Mouse (Mus musculus) kidney, embryonic 15.5 days (tissue): ENCODE results near the gene Ntm. TPM values are rescaled to one million over a fixed set of nuclear protein-coding genes. Genes with fewer than 3 reads are reported as not detected.

Experiments
- ATAC-seq: fragments of 200-750 bp; cut with Nextera tagmentation; replicated peaks from 2 replicates; pipeline ENCODE4 v1.8.0; 2017; ENCODE audit warnings: moderate TSS enrichment; ENCODE audit not compliant: low FRiP score
- H3K27ac ChIP-seq: fragments of 300-500 bp; sonication (generic); 2 replicates; pipeline ENCODE4 v1.5.1; 2015; ENCODE audit warnings: mild to moderate bottlenecking, inconsistent platforms
- H3K27me3 ChIP-seq: fragments of 300-500 bp; sonication (generic); 2 replicates; pipeline ENCODE4 v1.6.1; 2015; ENCODE audit warnings: inconsistent platforms
- H3K36me3 ChIP-seq: fragments of 300-500 bp; sonication (generic); 2 replicates; pipeline ENCODE4 v1.6.1; 2015; ENCODE audit warnings: inconsistent platforms
- H3K4me1 ChIP-seq: fragments of 300-500 bp; sonication (generic); 2 replicates; pipeline ENCODE4 v1.6.1; 2015; ENCODE audit warnings: inconsistent platforms
- H3K4me2 ChIP-seq: fragments of 300-500 bp; sonication (generic); 2 replicates; pipeline ENCODE4 v1.6.1; 2015; ENCODE audit warnings: moderate library complexity, mild to moderate bottlenecking, inconsistent platforms
- H3K4me3 ChIP-seq: fragments of 300-500 bp; sonication (generic); replicated peaks from 2 replicates; pipeline ENCODE4 v1.5.1; 2015; ENCODE audit warnings: mild to moderate bottlenecking, inconsistent platforms
- H3K9ac ChIP-seq: fragments of 300-500 bp; sonication (generic); 2 replicates; pipeline ENCODE4 v1.6.1; 2015; ENCODE audit warnings: mild to moderate bottlenecking, inconsistent platforms
- H3K9me3 ChIP-seq: fragments of 300-500 bp; sonication (generic); replicated peaks from 2 replicates; pipeline ENCODE4 v1.6.1; 2016; ENCODE audit warnings: inconsistent platforms
- WGBS: fragments of 180-500 bp; shearing (Covaris S2); methylation state at CpG from one replicate; pipeline ENCODE4 v1.1.7; 2015; ENCODE audit warnings: mixed read lengths; 5-methylcytosine and 5-hydroxymethylcytosine counted together
- polyA plus RNA-seq: library from polyadenylated mRNA; unstranded; fragments of >200 nt; fragmentation: Nextera tagmentation; extraction: Ambion mirVana; gene quantifications from 2 replicates; pipeline ENCODE4 v1.2.1, GENCODE M21; 2015

The Ntm gene
- polyA plus RNA-seq, 1 experiment from 2014 or later = 45.5 TPM

- Histone ChIP-seq H3K27me3 (no peaks in the 10 kb centered on the region), H3K27ac (no peak overlapping the region), H3K4me3 (no peak overlapping the region), H3K36me3 (no peaks in the 10 kb centered on the region), H3K4me2 (no peak overlapping the region), H3K9me3 (no peaks in the 10 kb centered on the region), H3K4me1 (no peaks in the 10 kb centered on the region), H3K9ac (no peak overlapping the region)
- no peak for ATAC-seq
Observed at GRCm38 (mm10) chr9:29473418-29473817, 489.5 kb downstream of the Ntm start.

DNA sequence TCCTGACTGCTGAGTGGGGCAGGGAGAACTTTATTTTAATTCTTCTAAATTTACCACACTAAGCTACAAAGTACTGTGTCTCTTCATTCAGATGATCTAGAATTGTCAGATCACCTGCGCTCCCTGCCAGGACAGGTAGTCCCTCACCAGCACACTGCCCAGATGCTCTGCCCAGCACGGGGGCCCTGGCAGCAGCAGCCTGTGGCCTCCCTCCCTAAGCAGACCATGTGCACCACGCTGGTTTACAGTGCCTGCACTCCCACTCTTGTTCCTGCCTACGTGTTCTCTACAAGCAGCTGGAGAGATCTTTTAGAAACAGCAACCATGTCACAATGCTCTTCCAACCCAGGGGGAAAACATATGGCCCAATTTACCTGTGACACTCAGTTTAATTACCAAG is 490.7 kb downstream of the Ntm start:
- Histone ChIP-seq H3K9ac (no peak overlapping the region), H3K4me3 (no peak overlapping the region), H3K4me1 (no peaks in the 10 kb centered on the region), H3K27ac (no peak overlapping the region), H3K36me3 (no peaks in the 10 kb centered on the region), H3K27me3 (no peaks in the 10 kb centered on the region), H3K9me3 (no peaks in the 10 kb centered on the region), H3K4me2 (no peak overlapping the region)
- ATAC-seq = no peak
- whole genome bisulfite sequencing = 59% methylated on average over 4 of the region's 4 CpGs

DNA sequence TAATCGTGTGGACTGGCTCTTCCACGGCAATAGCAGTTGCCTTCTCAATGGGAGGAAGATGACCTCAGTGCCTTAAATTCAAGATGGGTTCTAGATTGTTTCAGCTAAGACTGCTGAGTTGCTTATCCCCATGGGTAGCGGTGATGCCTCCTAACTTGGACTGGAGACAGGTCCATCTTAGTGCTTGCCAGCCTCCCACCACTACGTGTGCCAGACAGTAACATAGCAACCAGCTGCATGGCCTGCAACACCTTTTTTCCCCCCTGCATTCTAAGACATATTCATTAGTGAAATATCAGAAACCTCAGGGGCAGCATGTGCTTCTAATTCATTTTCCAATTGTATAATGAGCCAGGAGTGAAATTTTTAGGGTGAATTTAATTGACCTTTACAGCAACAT is 498.2 kb downstream of the Ntm start:
- H3K9ac ChIP-seq = no peak overlapping the region
- no peaks in the 10 kb centered on the region for H3K9me3 ChIP-seq
- H3K27me3 ChIP-seq = 0 out of 2 replicates have a peak, but pooled peaks cover 3% of the 10 kb centered on the region
- no peaks in the 10 kb centered on the region for H3K4me1 ChIP-seq
- 80% methylated on average over 4 of the region's 4 CpGs for WGBS
- H3K36me3 ChIP-seq = no peaks in the 10 kb centered on the region
- no peak overlapping the region for H3K4me2 ChIP-seq
- H3K4me3 ChIP-seq = no peak overlapping the region
- no peak for ATAC-seq
- no peak overlapping the region for H3K27ac ChIP-seq

- Histone ChIP-seq H3K4me2 (no peak overlapping the region), H3K9me3 (no peaks in the 10 kb centered on the region), H3K27me3 (0 out of 2 replicates have a peak, but pooled peaks cover 3% of the 10 kb centered on the region), H3K4me3 (no peak overlapping the region), H3K4me1 (no peaks in the 10 kb centered on the region), H3K36me3 (no peaks in the 10 kb centered on the region), H3K27ac (no peak overlapping the region), H3K9ac (no peak overlapping the region)
- no peak for ATAC-seq
- 83% methylated on average over 10 of the region's 10 CpGs for WGBS
Observed at GRCm38 (mm10) chr9:29462970-29463593, 499.9 kb downstream of the Ntm start.

- no peaks in the 10 kb centered on the region for H3K27me3 ChIP-seq
- peak overlapping the region; percentile 24 for H3K4me2 ChIP-seq
- no peaks in the 10 kb centered on the region for H3K9me3 ChIP-seq
- H3K27ac ChIP-seq = no peak overlapping the region
- no peak overlapping the region for H3K4me3 ChIP-seq
- H3K36me3 ChIP-seq = no peaks in the 10 kb centered on the region
- ATAC-seq = peak; percentile 69
- H3K9ac ChIP-seq = no peak overlapping the region
- WGBS = 11% methylated on average over 5 of the region's 5 CpGs
- H3K4me1 ChIP-seq = no peaks in the 10 kb centered on the region
Observed at GRCm38 (mm10) chr9:29457976-29458572, 504.9 kb downstream of the Ntm start.

GRCm38 (mm10) chr9:29456014-29456413 is 506.9 kb downstream of the Ntm start:
- Histone ChIP-seq H3K27ac (no peak overlapping the region), H3K36me3 (no peaks in the 10 kb centered on the region), H3K4me1 (no peaks in the 10 kb centered on the region), H3K4me3 (no peak overlapping the region), H3K9me3 (no peaks in the 10 kb centered on the region), H3K27me3 (no peaks in the 10 kb centered on the region), H3K9ac (no peak overlapping the region), H3K4me2 (no peak overlapping the region)
- no peak for ATAC-seq
- 90% methylated on average over 7 of the region's 7 CpGs for WGBS

GRCm38 (mm10) chr9:29451232-29451631 is 511.7 kb downstream of the Ntm start:
- Histone ChIP-seq H3K36me3 (no peaks in the 10 kb centered on the region), H3K9ac (no peak overlapping the region), H3K27ac (no peak overlapping the region), H3K4me1 (no peaks in the 10 kb centered on the region), H3K4me2 (no peak overlapping the region), H3K27me3 (no peaks in the 10 kb centered on the region), H3K4me3 (no peak overlapping the region), H3K9me3 (no peaks in the 10 kb centered on the region)
- WGBS = 59% methylated on average over 1 of the region's 1 CpGs
- no peak for ATAC-seq

DNA sequence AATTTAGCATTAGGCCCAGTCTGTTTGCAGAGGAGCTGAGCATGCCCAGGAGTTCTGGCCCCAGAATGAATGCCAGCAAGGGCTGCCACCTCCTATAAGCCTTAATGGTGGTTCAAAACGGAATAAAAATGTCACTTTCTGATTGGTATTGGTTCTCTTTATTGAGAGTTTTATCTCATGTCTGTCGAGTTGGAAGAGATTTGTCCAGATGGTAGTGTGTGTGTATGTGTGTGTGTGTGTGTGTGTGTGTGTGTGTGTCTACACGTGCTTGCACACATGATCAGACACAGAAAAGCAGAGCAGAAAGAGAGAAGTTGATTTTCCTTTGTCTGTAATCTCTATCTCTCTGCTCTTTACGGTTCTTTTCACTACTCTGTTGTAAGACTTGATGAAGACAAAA is 518.9 kb downstream of the Ntm start:
- H3K9me3 ChIP-seq = no peaks in the 10 kb centered on the region
- H3K36me3 ChIP-seq = no peaks in the 10 kb centered on the region
- H3K4me3 ChIP-seq = no peak overlapping the region
- H3K4me2 ChIP-seq = no peak overlapping the region
- H3K4me1 ChIP-seq = no peaks in the 10 kb centered on the region
- 68% methylated on average over 4 of the region's 4 CpGs for WGBS
- ATAC-seq = no peak
- H3K27ac ChIP-seq = no peak overlapping the region
- H3K27me3 ChIP-seq = no peaks in the 10 kb centered on the region
- H3K9ac ChIP-seq = no peak overlapping the region

- Histone ChIP-seq H3K4me2 (no peak overlapping the region), H3K9me3 (no peaks in the 10 kb centered on the region), H3K27me3 (no peaks in the 10 kb centered on the region), H3K4me1 (peaks cover 3% of the 10 kb centered on the region), H3K9ac (no peak overlapping the region), H3K36me3 (no peaks in the 10 kb centered on the region), H3K27ac (no peak overlapping the region), H3K4me3 (no peak overlapping the region)
- 69% methylated on average over 5 of the region's 5 CpGs for WGBS
- ATAC-seq = no peak
Observed at GRCm38 (mm10) chr9:29439401-29439800, 523.5 kb downstream of the Ntm start.

GRCm38 (mm10) chr9:29434611-29435010 is 528.3 kb downstream of the Ntm start:
- Histone ChIP-seq H3K9me3 (no peaks in the 10 kb centered on the region), H3K9ac (no peak overlapping the region), H3K27ac (no peak overlapping the region), H3K27me3 (no peaks in the 10 kb centered on the region), H3K4me1 (peaks cover 16% of the 10 kb centered on the region), H3K4me2 (no peak overlapping the region), H3K36me3 (no peaks in the 10 kb centered on the region), H3K4me3 (no peak overlapping the region)
- 51% methylated on average over 6 of the region's 6 CpGs for WGBS
- no peak for ATAC-seq

DNA sequence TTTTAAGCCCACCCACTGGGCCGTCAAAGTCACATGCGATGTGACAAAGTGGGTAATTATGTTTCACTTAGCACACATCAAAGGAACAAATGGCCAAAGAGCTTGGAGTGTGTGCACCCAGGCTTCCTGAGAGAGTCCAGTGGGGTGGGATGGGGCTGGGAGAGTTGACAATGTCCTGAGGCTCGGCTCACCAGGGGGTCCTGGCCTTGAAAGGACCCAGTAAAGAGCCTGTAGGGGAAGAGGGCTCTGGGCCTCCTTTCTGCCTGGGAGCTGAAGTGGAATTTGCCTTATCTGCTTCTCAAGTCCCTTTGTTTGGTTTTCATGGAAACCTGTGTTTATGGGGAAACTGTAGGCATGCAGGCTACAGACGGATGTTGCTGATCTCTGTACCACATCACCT is 529.0 kb downstream of the Ntm start:
- Histone ChIP-seq H3K27ac (no peak overlapping the region), H3K27me3 (no peaks in the 10 kb centered on the region), H3K9ac (no peak overlapping the region), H3K4me3 (no peak overlapping the region), H3K4me1 (peaks cover 16% of the 10 kb centered on the region), H3K36me3 (no peaks in the 10 kb centered on the region), H3K4me2 (no peak overlapping the region), H3K9me3 (no peaks in the 10 kb centered on the region)
- no peak for ATAC-seq
- 6% methylated on average over 4 of the region's 4 CpGs for WGBS

DNA sequence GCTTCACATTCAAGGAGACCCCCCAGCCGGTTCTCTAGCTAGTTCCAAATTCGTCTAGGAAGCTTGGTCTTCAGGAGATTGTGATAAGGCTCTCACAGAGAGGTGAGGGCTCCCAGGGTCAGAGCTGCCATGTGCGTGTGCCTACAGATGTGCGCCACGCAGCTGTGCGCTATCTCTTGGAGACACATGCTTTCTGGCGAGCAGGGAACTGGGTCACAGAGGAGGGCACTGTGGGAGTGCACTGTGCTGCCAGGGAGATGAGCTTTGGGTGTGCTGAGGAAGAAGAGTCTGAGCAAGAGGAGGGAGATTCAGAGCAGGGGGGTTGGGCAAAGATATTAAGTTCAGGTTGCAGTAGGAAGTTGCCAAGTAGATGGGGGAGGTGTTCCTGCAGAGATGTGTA is 529.8 kb downstream of the Ntm start:
- Histone ChIP-seq H3K4me1 (peaks cover 22% of the 10 kb centered on the region), H3K4me2 (no peak overlapping the region), H3K9ac (no peak overlapping the region), H3K9me3 (no peaks in the 10 kb centered on the region), H3K27me3 (no peaks in the 10 kb centered on the region), H3K36me3 (no peaks in the 10 kb centered on the region), H3K4me3 (no peak overlapping the region), H3K27ac (no peak overlapping the region)
- ATAC-seq = 0 out of 2 replicates have a peak, but pooled peaks have one; percentile 33
- 58% methylated on average over 7 of the region's 7 CpGs for WGBS

DNA sequence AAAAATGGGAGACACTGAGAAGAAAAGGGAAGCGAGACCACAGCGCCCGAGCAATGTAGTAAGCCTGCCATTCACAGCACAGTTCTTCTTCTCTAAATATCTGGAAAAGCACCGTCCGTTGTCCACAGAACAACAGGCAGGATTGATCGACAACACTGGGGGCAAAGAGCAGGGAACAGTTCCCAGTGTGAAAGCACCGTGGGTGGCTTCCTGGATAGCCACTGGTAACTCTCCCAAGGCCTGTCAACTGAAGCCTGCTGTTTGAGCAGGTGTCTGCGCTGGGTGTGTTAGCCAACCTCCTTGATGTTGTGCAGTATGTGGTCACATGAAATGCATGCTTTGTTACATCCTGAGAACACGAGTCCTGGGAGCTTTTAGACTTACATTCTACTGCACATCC is 531.4 kb downstream of the Ntm start:
- Histone ChIP-seq H3K4me2 (no peak overlapping the region), H3K36me3 (no peaks in the 10 kb centered on the region), H3K4me3 (no peak overlapping the region), H3K9me3 (no peaks in the 10 kb centered on the region), H3K4me1 (peaks cover 22% of the 10 kb centered on the region), H3K9ac (no peak overlapping the region), H3K27me3 (no peaks in the 10 kb centered on the region), H3K27ac (no peak overlapping the region)
- ATAC-seq = no peak
- WGBS = 77% methylated on average over 9 of the region's 9 CpGs
